In the genomic region with DNA sequence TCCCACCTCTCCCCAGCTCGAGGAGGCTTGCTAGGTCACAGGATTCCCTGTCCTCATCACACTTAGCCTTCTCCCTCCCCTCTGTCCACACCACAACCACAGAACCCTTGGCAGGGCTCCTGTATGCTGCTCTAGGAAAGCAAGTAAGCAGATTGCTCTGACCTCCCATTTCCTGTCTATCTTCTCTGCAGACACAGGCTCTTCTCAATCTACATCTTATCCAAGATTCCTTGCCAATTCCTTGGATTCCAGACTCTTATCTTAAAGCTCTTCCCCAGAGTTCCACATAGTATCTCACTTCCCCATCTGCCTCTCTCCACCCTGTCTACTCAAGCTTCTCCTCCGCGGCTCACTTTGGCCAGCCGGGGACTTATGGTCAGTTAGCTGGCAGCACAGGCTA, we compare ENCODE assay signal across 9 mouse cellular contexts. TPM values are rescaled to one million over a fixed set of nuclear protein-coding genes. Genes with fewer than 3 reads are reported as not detected.
A peak's percentile ranks its signal among the peaks of the same experiment; 100 is the strongest.
DNase-seq lines count a peak whose midpoint lies in the region; ATAC-seq and TF ChIP-seq lines count a peak whose summit lies in the region.
"Had no signal": no experiment of that assay in that cellular context is flagged by ENCODE, and none has a peak within 500 bp of the region (broad histone marks: within the 10 kb centered on the region; RNA-seq: fewer than 3 reads in every experiment).

No protein-coding gene starts in this region.

- H3K27me3 ChIP-seq in neural tube, embryonic 12.5 days (replicated peaks) = no peaks in the 10 kb centered on the region
- no peaks in the 10 kb centered on the region for H3K27me3 ChIP-seq in liver, adult 2 months (ENCODE audit: control insufficient read depth, insufficient read depth, low read length)

- H3K9me3 ChIP-seq in neural tube, embryonic 12.5 days = no peaks in the 10 kb centered on the region
- H3K9me3 ChIP-seq: midbrain, embryonic 10.5 days had no signal

- DNase-seq in neural tube, embryonic 10.5 days (ENCODE audit: extremely low spot score, low spot score) = no peak
- peak; percentile 27 for DNase-seq in liver, adult 2 months (ENCODE audit: extremely low read depth, low read depth, low spot score)
- peak; percentile 55 for DNase-seq in yolk sac, embryonic 10.5 days (ENCODE audit: low spot score)
- no peak for DNase-seq in layer of hippocampus, adult 11-12 months (ENCODE audit: low spot score)
- no peak for DNase-seq in retina, embryonic 14.5 days (ENCODE audit: low spot score)
- no peak for DNase-seq in frontal cortex, postnatal 25 days (ENCODE audit: low spot score in 2 of 2)

- no peak overlapping the region for H3K4me3 ChIP-seq in neural tube, embryonic 12.5 days
- H3K4me3 ChIP-seq in liver, adult 2 months (ENCODE audit: insufficient read depth, low read depth, low read length) = no peak overlapping the region
- H3K4me3 ChIP-seq: midbrain, embryonic 10.5 days had no signal

- peak overlapping the region; percentile 29; the same call in 1 of the 2 replicates for H3K9ac ChIP-seq in neural tube, embryonic 12.5 days
- no peak overlapping the region for H3K9ac ChIP-seq in liver, adult 2 months (ENCODE audit: low read depth, low read length)

- no peak for TF ChIP-seq CTCF in liver, adult 2 months (IDR thresholded peaks at IDR 0.05; ENCODE audit: low read depth, low read length)

- peaks cover 7% of the 10 kb centered on the region; the same call in 1 of the 2 replicates for H3K79me2 ChIP-seq in liver, adult 2 months (ENCODE audit: control insufficient read depth, insufficient read depth, low read length)

- ATAC-seq in neural tube, embryonic 12.5 days (ENCODE audit: low FRiP score, low read depth) = no peak
- ATAC-seq in granulocyte monocyte progenitor cell, adult 5-6 weeks (replicated peaks; ENCODE audit: poor library complexity, severe bottlenecking) = peak; percentile 86

- WGBS in neural tube, embryonic 12.5 days = 80% methylated on average over 4 of the region's 4 CpGs
- WGBS in liver, adult 2 months = 54% methylated on average over 4 of the region's 4 CpGs

- H3K4me2 ChIP-seq in neural tube, embryonic 12.5 days (replicated peaks) = no peak overlapping the region

- H3K4me1 ChIP-seq in neural tube, embryonic 12.5 days = peaks cover 4% of the 10 kb centered on the region; the same call in 1 of the 2 replicates
- no peaks in the 10 kb centered on the region; the same call in 1 of the 2 replicates for H3K4me1 ChIP-seq in liver, adult 2 months (ENCODE audit: control insufficient read depth, insufficient read depth, low read length)

- TF ChIP-seq POLR2A in liver, adult 2 months (IDR thresholded peaks at IDR 0.05; ENCODE audit: extremely low read depth, insufficient read depth, low read length) = no peak

- H3K36me3 ChIP-seq in neural tube, embryonic 12.5 days = peaks cover 16% of the 10 kb centered on the region
- H3K36me3 ChIP-seq in liver, adult 2 months (ENCODE audit: control insufficient read depth, insufficient read depth, low read length) = peaks cover 18% of the 10 kb centered on the region; the same call in 1 of the 2 replicates

- no peak overlapping the region for H3K27ac ChIP-seq in neural tube, embryonic 12.5 days
- no peak overlapping the region; the same call in 1 of the 2 replicates for H3K27ac ChIP-seq in liver, adult 2 months (replicated peaks; ENCODE audit: insufficient read depth, low read depth, low read length)
- H3K27ac ChIP-seq: midbrain, embryonic 10.5 days had no signal

RNA-seq across cellular contexts. Expression of a gene that starts 16.1 kb away (rescaled TPM):
- polyA plus RNA-seq in neural tube, embryonic 12.5 days (2016; fragmentation: Nextera tagmentation; extraction: Ambion mirVana) = 29.1 and 29.9 TPM in 2 replicates
- total RNA-seq in granulocyte monocyte progenitor cell, adult 5-6 weeks (2014; fragmentation: Nextera tagmentation) = 35.8 and 46.0 TPM in 2 replicates
- 23.8 and 25.2 TPM in 2 replicates for total RNA-seq in granulocyte monocyte progenitor cell, adult 5-6 weeks (2017)
- total RNA-seq in liver, adult 2 months (2014; rRNA removed) = 7.5 and 8.1 TPM in 2 replicates
- 6.2 and 6.6 TPM in 2 replicates for polyA plus RNA-seq in liver, adult 2 months (2012; rRNA removed)

RNA-seq across cellular contexts. Expression of a gene that starts 49.3 kb away (rescaled TPM):
- 88.3 and 111 TPM in 2 replicates for polyA plus RNA-seq in neural tube, embryonic 12.5 days (2016; fragmentation: Nextera tagmentation; extraction: Ambion mirVana)
- total RNA-seq in granulocyte monocyte progenitor cell, adult 5-6 weeks (2014; fragmentation: Nextera tagmentation) = 77.7 and 114 TPM in 2 replicates
- total RNA-seq in granulocyte monocyte progenitor cell, adult 5-6 weeks (2017) = 77.8 and 112 TPM in 2 replicates
- 24.1 and 26.1 TPM in 2 replicates for total RNA-seq in liver, adult 2 months (2014; rRNA removed)
- polyA plus RNA-seq in liver, adult 2 months (2012; rRNA removed) = 4.8 and 8.1 TPM in 2 replicates

Comparison
In these comparisons a context has a peak if more than half of its experiments do, and no peak if none do; other contexts are left out.
1. DNase-seq: peak in liver, adult 2 months (single experiment) and yolk sac, embryonic 10.5 days (single experiment); none in neural tube, embryonic 10.5 days (single experiment), layer of hippocampus, adult 11-12 months (single experiment), retina, embryonic 14.5 days (single experiment) and frontal cortex, postnatal 25 days (0 of 2).